Mouse (Mus musculus): Measurements from ENCODE around the gene Ulk4.

DNA sequence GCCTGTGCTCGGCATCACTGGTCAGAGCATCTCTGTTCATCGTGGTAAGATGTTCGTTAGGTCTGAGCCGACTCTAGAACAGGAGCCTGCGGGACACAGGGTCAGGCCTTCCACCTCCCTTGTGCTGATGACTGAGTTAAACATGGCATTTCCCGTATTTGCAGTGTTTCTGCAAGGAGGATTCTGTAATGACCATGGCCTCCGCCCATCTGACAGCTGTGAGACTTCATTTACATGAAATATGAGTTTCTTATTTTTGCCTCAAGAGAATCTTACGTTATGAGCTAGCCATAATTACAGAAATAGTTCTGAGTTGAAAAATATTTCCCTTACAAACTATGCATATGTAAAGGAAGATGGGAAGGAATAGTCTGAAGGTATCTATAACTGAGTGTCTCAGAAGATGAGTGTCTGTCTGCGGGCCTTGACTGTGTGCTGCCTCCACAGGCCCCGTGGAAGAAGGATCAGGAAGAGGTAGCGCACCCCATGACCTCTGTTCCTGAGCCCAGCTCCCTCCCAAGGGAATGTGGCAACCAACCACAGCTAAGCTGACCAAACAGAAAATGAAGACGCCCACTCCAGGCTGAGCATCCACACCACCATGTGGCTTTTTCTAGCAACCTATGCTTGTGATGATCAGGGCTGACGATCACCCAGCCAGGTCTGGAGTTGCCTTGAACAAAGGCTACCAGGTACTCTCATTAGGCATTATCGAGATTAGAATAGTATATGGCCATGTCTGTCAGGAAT, 212.2 kb downstream of the Ulk4 start:
- no peak for TF ChIP-seq CTCF (IDR thresholded peaks at IDR 0.05)
- no peak for TF ChIP-seq EP300 (IDR thresholded peaks at IDR 0.05; ENCODE audit: insufficient read depth, low read depth, low read length)
- no peak for TF ChIP-seq POLR2A (IDR thresholded peaks at IDR 0.05; ENCODE audit: insufficient read depth, low read depth, low read length)
